16 mouse cellular contexts compared by ENCODE assay signal in the genomic region with DNA sequence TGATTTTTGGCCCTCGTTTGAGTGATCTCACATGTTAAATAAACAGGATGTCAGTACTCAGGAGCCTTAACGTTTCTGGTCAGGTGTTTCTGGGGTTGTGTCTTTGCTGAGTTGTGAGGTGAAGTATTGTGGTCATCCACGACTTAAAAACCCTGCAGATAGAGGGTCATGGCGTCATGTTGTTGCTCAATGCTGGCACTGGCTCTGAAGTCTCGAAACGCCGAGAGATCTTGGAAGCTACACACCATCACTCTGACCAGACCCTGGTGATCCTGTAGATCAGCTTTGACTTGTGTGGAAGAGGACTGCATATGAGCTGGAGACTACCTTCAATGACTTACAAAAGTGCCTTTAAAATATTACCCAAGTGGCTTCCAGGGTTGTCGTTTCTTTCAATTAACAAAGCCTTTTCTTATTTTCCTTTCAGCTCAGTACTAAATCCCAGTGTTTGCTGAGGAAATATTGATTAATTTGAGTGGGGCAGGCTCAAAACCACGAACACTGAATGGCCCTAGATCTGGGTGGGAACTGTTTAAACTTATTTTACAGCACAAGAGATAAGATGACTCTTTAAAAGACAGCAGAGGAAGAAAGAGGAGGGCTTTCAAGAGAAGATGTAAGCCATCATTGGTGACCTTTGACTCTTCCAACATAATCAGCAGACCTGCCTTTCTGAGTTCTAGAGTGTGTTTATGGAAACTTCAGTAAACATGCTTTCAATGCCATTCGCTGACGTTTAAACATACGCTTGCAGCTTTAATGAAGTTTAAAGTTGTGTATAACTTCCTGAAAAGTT.
DNase-seq lines count a peak whose midpoint lies in the region; ATAC-seq lines count a peak whose summit lies in the region.
"Had no signal": no experiment of that assay in that cellular context is flagged by ENCODE, and none has a peak within 500 bp of the region (broad histone marks: within the 10 kb centered on the region; RNA-seq: fewer than 3 reads in every experiment).

No protein-coding gene starts in this region.

- no peak overlapping the region for H3K4me2 ChIP-seq in kidney, embryonic 14.5 days (replicated peaks; ENCODE audit: low read depth, low read length)
- H3K4me2 ChIP-seq: limb, embryonic 13.5 days had no signal

- H3K27me3 ChIP-seq in kidney, embryonic 14.5 days (ENCODE audit: control insufficient read depth, insufficient read depth, low read length) = no peaks in the 10 kb centered on the region
- H3K27me3 ChIP-seq: limb, embryonic 13.5 days; megakaryocyte, embryonic 14.5 days had no signal

- no peak for ATAC-seq in kidney, embryonic 14.5 days (ENCODE audit: low FRiP score, low TSS enrichment)
- peak; percentile 46 for ATAC-seq in activated CD4-positive, CD25-positive, alpha-beta regulatory T cell, adult 4 months
- ATAC-seq in megakaryocyte progenitor cell, adult 5-6 weeks (replicated peaks; ENCODE audit: poor library complexity) = 0 out of 2 replicates have a peak, but pooled peaks have one; percentile 17

- WGBS in kidney, embryonic 14.5 days = 66% methylated on average over 12 of the region's 12 CpGs

- intact Hi-C loops in left cerebral cortex, postnatal 4 days (cut with DNase I) = no loop called here

- H3K36me3 ChIP-seq in kidney, embryonic 14.5 days (ENCODE audit: control insufficient read depth, insufficient read depth, low read length) = no peaks in the 10 kb centered on the region
- H3K36me3 ChIP-seq: limb, embryonic 13.5 days had no signal

- H3K4me1 ChIP-seq in kidney, embryonic 14.5 days (ENCODE audit: control insufficient read depth, insufficient read depth, low read length) = 0 out of 2 replicates have a peak, but pooled peaks cover 3% of the 10 kb centered on the region
- H3K4me1 ChIP-seq: megakaryocyte, embryonic 14.5 days had no signal

- H3K9me3 ChIP-seq in kidney, embryonic 14.5 days (ENCODE audit: control insufficient read depth, low read length) = no peaks in the 10 kb centered on the region
- H3K9me3 ChIP-seq: limb, embryonic 13.5 days; megakaryocyte, embryonic 14.5 days had no signal

- peak overlapping the region; percentile 33; the same call in 1 of the 2 replicates for H3K27ac ChIP-seq in kidney, embryonic 14.5 days (ENCODE audit: low read depth, low read length)
- H3K27ac ChIP-seq: limb, embryonic 13.5 days had no signal

- DNase-seq in kidney, postnatal 14 days = no peak
- peak; percentile 51 for DNase-seq in 416B (ENCODE audit: low read depth)
- no peak for DNase-seq in right cerebral cortex, postnatal 14 days
- no peak for DNase-seq in layer of hippocampus, postnatal 36 days
- no peak for DNase-seq in left cerebral cortex, postnatal 4 days
- DNase-seq: adrenal gland, adult 2 months; cerebellum, adult 9-10 months; embryo, embryonic 11 days; heart, postnatal 4 days; kidney, adult 2 months; thymus, adult 2 months had no signal

- no peak overlapping the region for H3K4me3 ChIP-seq in kidney, embryonic 14.5 days (ENCODE audit: low read length)
- H3K4me3 ChIP-seq: limb, embryonic 13.5 days; megakaryocyte, embryonic 14.5 days had no signal

- H3K9ac ChIP-seq in kidney, embryonic 14.5 days (ENCODE audit: low read depth, low read length) = no peak overlapping the region
- H3K9ac ChIP-seq: limb, embryonic 13.5 days had no signal
